Mouse (Mus musculus) retina, postnatal 7 days (tissue): ENCODE measurements at regions not wholly inside any gene's neighbourhood (a gene's known extent, or its start where the extent isn't known, plus 50 kb on each side); places are given as distances from the start of the nearest gene placed in this dataset.
A peak's percentile ranks its signal among the peaks of the same experiment; 100 is the strongest.

Experiments used
- DNase-seq: peaks from one replicate; pipeline ENCODE4 v3.0.0-alpha.2; 2012; ENCODE audit warnings: low read depth, low spot score

DNA sequence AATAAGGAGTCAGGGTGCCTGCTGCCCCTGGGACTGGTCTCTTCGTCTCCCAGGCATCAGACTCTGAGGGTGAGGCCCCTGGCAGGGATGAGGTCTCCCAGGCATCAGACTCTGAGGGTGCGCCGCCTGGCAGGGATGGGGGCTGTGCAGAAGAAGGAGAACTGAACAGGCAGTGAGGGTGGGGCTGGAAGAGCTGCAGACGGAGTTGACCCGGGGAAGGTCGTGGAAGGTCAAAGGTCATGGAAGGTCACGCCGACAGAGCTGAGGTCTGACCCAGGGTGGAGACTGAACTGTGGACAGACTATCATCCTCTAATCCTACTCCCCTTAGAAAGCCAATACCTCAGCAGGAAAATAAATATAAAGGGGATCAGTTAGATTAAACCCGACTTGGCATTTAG lies 50.6 kb upstream of the Grik3 start:
- DNase-seq = no peak

DNA sequence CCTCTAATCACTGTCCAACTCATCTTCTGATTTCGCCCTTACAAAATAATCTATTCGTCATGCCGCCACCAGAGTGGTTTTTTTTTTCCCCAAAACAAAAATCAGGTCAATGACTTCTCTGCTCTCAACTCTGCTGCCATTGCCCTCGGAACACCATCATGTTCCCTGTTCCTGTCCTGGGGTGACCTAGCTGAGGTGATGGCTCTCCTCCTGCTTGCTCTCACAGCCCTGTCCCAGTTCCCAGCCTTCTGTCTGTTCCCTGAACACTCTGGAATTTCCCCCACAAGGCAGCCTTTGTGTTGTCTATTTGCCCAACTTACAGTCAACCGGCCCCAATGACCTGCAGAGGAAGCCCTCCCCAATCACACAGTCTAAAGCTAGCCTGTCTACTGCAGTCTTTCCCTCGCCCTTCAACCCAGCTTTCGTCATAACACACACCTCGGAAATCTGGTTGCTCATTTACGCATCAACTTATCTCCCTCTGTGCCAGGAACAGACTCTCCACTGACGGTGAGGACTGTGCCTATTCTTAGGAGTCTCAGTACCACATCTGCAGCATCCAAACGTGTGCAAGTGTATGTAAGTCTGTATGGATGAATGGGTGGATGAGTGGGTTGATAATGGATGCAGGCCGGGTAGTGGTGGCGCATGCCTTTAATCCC lies 53.2 kb upstream of the Grik3 start:
- DNase-seq = no peak

- no peak for DNase-seq
Measured at GRCm38 (mm10) chr4:125433511-125433910, 57.0 kb upstream of the Grik3 start.

DNA sequence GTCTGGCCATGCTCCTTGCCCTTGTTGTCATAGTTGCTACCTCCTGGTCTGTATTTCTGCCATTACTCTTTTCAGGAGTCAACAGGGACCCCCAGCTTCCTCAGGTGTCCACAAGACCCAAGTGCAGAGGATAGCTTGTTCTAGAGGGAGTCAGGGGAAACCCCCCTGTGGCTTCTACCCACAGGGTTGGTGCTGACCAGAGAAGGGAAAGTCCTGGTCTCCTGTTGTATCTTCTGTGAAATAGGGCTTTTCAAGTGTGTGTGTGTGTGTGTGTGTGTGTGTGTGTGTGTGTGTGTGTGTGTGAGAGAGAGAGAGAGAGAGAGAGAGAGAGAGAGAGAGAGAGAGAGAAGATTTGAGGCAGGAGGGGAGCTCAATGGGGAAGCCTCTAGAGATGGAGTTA lies 58.9 kb upstream of the Grik3 start:
- no peak for DNase-seq

DNA sequence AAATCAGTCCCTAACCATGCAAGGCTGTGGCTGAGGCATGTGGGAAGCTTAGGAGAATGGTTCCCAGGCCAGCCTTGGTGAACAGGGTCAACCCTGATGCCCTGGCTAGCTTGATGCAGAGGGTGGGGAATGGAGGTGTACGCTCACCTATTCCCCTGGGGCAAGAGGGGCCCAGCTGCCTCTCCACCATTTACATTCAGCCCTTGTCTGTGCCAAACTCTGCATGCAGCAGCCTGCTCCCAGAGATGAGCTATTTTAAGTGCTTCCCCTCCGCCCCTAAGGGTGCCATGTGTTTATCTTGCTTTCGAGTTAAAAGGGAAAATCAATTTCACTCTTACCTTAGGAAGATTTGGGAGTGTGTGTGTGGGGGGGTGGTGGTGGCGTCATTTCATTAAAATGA lies 59.7 kb upstream of the Grik3 start:
- DNase-seq = no peak

GRCm38 (mm10) chr4:125428736-125429135 lies 61.8 kb upstream of the Grik3 start:
- DNase-seq = no peak

DNA sequence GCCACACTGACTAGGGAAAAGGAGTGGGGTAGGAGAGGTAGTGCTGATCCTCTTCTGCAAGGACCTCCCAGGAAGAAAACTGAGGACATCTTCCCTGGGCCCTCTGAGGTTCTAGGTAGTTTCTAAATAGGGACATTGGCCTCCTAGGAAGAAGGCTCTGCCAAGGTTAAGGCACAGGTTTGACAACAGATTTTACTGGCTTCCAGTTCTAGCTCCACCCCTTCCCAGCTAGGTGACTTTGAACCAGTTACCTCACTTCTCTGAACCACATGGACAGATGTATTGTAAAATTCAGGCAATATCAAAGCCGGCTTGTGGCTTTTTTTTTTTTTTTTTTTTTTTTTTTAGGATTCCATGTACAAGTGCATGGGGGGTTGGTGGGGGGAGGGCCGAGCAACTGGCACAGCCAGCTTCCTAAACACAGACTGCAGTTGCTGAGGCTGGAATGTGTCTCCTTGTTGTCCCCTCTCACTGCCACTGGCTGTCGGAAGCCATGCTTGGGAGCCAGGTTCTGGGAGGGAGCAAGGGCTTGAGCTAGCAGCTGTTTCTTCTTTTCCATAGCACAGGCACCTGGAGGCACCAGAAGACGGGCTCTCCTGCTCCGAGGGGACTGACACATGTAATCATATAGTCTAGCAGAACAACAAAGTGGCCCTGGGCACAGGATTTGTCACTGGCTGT lies 69.8 kb upstream of the Grik3 start:
- no peak for DNase-seq

DNA sequence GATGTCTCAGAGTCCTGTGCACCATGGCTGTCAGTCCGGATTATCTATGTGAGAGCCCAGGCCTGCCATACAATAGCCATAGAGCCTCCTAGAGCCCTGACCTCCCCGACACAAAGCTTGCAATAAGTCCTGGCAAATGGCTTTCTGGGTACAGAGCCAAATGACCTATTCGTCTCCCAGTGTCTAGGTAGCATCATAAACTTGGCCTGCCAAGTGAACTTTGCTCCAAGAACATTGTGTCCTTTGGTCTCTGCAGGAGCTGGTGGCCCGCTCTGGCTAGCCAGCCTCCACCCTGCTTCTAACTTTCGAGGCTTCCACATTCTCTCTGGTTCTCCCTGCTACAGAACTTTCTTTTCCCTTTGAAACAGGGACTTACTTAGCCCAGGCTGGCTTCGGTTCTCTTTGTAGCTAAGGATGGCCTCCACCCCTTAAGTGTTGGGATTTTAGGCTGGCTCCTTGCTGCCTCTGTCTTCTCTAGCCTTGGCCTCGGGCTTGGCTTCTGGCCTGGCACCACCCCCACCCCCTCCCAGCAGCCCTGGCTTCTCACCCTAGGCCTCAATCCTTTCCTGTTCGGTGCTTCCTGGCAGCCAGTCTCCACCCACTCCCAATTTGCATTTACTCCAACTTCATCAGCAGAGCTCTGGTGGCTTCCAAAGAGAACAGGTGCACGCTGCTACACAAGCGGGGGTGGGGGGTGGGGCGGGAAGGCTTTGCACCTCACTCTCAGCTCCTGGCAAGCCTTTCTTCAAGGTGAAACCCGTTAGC lies 70.8 kb upstream of the Grik3 start:
- no peak for DNase-seq

GRCm38 (mm10) chr4:125415308-125415707 lies 75.2 kb upstream of the Grik3 start:
- DNase-seq = no peak

- DNase-seq = peak; percentile 11
Measured at GRCm38 (mm10) chr4:125413833-125414719, 76.4 kb upstream of the Grik3 start.

GRCm38 (mm10) chr4:125410736-125411441 lies 79.6 kb upstream of the Grik3 start:
- DNase-seq = no peak

DNA sequence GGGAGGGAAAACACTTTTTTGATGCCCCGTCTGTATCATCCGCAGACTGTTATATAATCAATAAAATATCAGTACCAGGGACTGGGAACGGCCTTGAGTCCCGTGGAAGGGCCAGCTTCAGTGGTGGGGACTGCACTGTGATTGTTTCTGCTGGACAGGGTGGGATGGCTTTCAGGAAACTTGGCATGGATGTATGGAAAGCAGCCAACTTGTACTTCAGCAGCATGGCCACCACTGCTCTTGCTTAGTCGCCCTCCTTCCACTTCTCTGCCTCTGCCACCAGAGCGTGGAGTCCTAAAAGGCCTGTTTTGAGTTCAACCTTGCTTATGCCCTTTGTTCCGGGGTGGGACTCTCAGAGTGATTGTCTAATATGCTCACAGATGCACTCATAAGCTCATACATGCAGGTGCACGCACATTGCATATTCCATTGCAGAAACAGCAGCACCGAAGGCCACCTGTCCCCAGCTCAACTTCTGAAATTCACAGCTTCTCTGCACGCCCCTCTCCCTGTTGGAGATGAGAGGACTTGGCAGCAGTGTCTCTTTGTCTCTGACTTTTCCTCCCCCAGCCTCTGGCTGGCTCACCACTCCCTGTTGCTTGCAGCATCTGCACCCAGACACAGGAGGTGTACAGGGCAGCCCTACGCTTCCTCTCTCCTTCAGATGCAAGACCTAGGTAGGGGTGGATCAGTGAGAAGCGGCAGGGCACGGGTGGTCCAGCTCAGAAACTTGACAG lies 91.0 kb upstream of the Grik3 start:
- DNase-seq = no peak

GRCm38 (mm10) chr4:125397007-125397461 lies 93.5 kb upstream of the Grik3 start:
- no peak for DNase-seq

GRCm38 (mm10) chr4:125391269-125391668 lies 99.2 kb upstream of the Grik3 start:
- DNase-seq = no peak

DNA sequence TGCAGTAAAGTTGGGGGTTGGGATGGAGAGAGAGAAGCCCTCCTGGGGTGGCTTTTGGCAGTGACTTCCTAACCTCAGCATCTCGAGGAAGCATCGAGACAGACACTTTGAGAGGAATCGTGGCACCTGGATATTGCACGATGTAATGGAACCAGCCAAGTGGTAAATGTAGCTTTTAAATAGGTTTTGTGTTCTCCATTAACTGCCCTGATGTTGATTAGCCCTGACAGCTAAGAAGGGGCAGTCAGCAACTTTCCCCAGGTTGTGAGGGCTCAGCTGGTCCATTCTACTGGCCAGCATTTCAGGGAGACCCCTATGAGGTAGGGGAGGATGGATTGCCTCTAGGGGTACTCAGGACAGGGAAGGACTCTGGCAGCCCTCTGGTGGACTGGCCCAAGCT lies 104.7 kb upstream of the Grik3 start:
- no peak for DNase-seq

DNA sequence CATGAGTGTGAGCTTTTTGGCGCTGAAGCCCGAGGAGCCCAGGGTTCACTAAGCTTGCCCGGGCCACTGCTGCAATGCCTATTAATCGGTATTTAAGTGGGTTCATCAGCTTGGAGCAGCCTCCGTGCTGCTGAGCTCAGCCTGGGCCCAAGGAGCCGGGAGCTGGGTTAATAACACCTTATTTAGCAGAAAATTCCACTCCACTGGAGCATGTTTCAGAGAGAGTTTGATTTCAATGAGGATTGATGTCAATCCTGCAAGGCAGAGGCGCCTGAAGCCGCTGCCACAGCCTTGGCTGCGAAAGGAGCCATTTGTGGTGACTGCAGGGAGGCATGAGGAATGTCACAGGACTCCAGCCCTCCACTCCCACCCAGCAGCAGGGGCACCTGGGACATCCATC lies 126.5 kb upstream of the Grik3 start:
- DNase-seq = no peak

DNA sequence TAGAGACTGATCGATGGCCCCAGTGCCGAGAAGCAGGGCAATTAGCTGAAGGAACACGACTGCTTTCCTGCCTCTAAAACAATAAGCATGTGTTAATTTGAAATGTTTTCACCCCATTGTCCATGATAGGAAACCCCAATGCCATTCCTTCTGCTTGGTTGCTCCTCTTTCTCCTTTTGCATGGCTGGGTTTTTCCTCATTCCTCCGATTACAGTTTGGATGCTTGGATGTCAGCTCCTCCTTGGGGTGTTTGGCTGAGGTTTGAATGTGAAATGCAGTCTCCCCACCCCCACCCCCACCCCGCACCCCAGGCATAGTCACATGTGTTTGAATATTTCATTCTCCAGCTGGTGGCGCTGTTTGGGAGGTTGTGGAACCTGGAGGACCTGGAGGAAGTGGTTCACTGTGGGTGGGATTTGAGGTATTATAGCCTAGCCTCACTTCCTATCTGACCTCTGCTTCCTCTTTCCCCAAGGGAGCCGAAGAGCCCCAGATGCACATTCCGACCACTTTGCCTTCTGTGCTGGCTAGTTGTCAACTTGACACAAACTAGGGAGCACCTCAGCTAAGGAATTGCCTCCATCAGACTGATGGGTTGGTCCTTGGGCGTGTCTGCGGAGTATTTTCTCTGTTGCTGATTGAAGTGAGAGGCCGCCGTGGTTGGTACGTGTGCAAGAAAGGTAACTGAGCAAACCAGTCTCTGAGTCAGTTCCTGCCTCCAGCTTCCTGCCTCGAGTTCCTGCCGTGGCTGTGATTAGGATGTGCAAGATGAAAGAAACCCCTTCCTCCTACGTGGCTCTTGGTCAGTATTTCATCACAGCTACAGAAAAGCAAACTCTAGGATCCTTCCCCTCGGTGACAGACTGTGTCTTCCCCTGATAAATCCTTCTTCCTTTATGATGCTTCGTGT lies 128.6 kb upstream of the Grik3 start:
- no peak for DNase-seq

- DNase-seq = no peak
Measured at GRCm38 (mm10) chr4:125358356-125358755, 132.1 kb upstream of the Grik3 start.

GRCm38 (mm10) chr4:125356441-125356840 lies 134.1 kb upstream of the Grik3 start:
- DNase-seq = no peak
